Mouse (Mus musculus): ENCODE data around the gene Ccpg1os. TPM values are rescaled to one million over a fixed set of nuclear protein-coding genes. Genes with fewer than 3 reads are reported as not detected.

Ccpg1os gene
- polyA plus RNA-seq, 2 experiments from 2014 or later, result 5.7 to 9.5 TPM

GRCm38 (mm10) chr9:72983066-72983465 is 2.1 kb downstream of the Ccpg1os start:
- ATAC-seq, result no peak

DNA sequence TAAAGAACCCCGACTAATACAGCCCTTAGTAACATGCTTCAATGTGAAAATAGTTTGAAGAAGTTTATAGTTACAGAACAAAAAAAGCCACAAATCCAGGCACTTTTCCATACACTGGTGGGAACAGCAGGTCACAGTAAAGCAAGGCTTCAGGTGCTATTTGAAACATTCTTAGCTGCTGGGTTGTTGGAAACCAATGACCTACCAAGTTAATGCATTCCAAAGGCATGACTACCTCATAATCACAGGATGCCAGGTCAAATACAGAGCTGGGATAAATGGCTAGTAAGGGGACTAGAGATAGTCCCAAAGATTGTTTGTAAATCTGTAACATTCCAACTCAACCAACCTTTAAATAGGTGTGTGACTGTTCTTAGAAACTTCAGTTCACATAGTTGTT is 9.9 kb downstream of the Ccpg1os start:
- no peak for ATAC-seq

DNA sequence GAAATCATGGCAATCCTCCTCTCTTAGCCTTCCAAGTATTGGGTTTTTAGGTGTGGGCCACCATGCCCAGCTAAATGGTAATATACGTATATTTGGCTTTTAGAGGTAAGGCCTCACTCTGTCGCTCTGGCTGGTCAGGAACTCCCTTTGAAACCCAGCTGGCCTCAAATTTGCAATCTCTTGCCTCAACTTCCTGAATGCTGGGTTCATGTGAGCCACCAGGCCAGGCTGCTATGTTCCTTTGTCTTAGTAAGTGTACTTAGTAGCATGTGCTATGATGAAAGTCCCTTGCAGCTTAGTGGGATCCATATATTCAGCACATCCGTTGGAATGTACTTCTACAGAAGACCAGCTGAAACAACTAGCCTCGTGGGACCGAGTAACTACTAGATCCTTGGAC is 10.4 kb downstream of the Ccpg1os start:
- no peak for ATAC-seq

- no peak for ATAC-seq
Measured at GRCm38 (mm10) chr9:72972984-72973383, 12.2 kb downstream of the Ccpg1os start.

- ATAC-seq, result no peak
Measured at GRCm38 (mm10) chr9:72972435-72972834, 12.7 kb downstream of the Ccpg1os start.

GRCm38 (mm10) chr9:72969874-72970273 is 15.3 kb downstream of the Ccpg1os start:
- ATAC-seq, result peak; percentile 93

- peak; percentile 63 for ATAC-seq
Measured at GRCm38 (mm10) chr9:72968349-72969061, 16.7 kb downstream of the Ccpg1os start.

- peak; percentile 71 for ATAC-seq
Measured at GRCm38 (mm10) chr9:72961959-72962358, 23.2 kb downstream of the Ccpg1os start.

GRCm38 (mm10) chr9:72961346-72961745 is 23.8 kb downstream of the Ccpg1os start:
- no peak for ATAC-seq

DNA sequence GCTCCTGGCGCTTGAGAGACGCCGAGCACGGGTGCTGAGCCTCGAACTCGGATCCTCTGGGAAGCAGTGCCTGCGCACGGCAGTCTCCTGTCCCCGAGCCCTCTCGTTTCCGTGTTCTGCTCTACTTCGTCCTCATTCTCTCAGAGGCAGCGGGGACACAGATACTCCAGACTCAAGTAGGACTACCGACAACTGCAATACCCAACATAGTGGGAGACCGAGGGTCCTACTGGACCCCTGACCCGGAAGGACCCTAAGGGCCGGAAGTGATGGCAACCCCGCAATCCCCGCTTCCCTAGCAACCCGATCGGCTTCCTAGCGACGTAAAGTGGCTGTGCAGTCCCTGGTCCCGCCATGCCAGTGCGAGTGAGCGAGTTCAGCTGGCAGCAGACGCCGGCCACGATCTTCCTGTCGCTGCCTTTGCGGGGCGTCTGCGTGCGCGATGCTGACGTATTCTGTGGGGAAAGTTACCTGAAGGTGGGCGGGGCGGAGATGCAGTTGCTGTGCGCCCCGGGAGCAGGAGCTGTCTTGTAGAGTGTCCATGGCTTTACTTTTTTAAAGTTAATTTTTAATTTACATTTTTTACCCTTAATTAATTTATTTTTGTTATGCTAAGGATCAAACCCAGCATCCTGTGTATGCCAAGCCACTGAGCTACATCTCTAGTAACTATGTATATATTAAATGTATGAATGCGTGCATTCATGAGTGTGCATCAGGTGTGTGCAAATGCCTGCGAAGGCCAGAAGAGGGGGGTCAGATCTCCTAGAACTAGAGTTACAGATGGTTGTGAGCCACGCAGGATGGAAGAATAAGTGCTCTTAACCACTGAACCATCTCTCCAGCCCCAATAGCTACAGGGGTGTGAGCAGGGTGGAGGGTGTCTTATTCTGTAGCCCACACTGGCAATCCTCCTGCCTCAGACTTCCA is 26.4 kb downstream of the Ccpg1os start, which contains the start of the genes Dyx1c1 and Gm44503:
Gene Dyx1c1, plus strand, starts transcription at position 265 of the 930 bp plus-strand sequence.
Gene Gm44503, plus strand, starts transcription at position 332 of the 930 bp plus-strand sequence.
- ATAC-seq, result peak; percentile 80

- peak; percentile 27 for ATAC-seq
Measured at GRCm38 (mm10) chr9:72955546-72955945, 29.6 kb downstream of the Ccpg1os start.

GRCm38 (mm10) chr9:72954746-72955145 is 30.4 kb downstream of the Ccpg1os start:
- no peak for ATAC-seq

DNA sequence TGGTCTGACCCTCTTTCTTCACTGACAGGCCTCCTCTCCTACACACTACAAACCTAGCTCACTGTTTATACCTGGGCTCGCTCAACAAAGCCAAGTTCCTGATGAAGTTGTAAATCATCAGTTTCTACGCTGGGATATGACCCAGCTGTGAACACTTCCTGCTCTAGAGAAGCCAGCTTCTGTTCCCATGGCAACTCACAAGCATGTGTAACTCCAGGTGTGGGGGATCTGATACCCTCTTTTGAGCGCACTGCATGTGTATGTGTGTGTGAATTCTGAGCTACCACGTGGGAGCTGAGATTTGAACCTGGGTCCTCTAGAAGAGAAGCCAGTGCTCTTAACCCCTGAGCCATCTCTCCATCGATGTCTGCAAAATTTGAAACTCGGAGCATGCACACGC is 35.6 kb downstream of the Ccpg1os start:
- ATAC-seq, result no peak

DNA sequence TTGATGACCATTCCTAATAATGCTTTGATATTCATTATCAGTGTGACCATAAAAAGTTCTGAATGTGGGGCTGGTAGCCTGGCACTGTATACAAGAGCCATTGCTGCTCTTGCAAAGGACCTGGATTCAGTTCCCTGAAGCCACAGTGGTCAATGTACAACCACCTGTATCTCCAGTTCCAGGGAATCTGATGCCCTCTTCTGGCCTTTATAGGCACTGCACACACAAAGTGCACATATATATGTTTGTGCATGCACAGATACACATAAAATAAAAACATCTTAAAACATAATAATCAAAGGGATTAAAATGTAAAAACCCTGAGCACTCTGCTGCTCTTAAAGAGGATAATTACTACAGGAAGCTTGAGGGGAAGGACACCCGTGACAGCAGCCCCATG is 38.2 kb downstream of the Ccpg1os start:
- ATAC-seq, result no peak

- no peak for ATAC-seq
Measured at GRCm38 (mm10) chr9:72944286-72944685, 40.9 kb downstream of the Ccpg1os start.

DNA sequence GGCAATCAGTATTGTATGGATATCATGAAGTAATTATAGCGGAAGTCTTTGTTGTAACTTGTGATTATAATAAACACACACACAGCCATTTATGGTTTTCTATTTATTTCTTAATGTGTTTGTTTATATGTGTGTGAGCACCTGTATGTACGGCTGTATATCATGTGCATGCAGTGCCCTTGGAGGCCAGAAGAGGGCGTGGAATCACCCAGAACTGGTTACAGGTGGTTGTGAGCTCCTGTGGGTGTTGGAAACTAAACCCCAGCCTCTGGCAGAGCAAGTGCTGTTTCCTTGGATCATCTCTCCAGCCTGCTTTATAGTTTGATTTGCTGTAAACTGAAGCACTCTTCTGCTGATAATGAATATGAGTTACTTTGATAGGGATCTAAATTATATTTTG is 41.8 kb downstream of the Ccpg1os start:
- no peak for ATAC-seq

DNA sequence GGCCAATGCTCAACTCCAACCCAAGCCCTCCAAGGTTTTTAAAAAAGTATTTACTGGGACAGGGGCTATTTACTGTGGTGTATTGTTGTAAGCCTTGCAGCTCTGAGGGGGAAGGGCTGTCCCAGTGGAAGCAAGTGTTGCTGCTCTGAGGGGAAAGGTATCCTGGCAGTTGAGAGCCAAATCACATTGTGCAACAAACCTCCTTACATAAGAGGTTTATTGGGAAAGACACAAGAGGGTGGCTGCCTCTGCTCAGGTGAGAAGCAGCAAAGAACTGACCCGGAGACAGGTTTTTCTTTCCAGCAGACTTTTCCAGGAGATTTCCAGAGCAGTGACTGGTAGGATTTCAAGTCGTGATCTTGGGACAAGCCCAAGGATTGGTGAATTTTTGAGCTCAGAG is 48.9 kb downstream of the Ccpg1os start:
- no peak for ATAC-seq

DNA sequence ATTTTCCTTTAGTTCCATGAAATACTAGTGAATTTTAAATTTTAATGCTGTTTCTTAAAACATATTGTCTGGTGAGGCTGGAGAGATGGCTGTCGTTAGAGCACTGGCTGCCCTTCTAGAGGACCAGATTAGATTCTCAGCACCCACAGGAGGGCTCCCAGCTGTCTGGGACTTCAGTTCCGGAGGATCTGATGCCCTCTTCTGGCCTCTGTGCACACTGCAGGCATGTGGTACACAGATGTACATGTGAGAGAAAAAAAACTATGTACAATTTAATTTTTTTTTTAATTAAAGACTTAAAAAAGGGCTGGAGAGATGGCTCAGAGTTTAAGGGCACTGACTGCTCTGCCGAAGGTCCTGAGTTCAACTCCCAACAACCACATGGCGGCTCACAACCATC is 49.9 kb downstream of the Ccpg1os start:
- ATAC-seq, result no peak

GRCm38 (mm10) chr9:72931166-72931790 is 53.9 kb downstream of the Ccpg1os start:
- ATAC-seq, result no peak

All from CD4-positive, CD25-positive, alpha-beta regulatory T cell, adult 4 months (primary cell).